Mouse (Mus musculus): ENCODE results near the gene Rbpj.

Rbpj gene

DNA sequence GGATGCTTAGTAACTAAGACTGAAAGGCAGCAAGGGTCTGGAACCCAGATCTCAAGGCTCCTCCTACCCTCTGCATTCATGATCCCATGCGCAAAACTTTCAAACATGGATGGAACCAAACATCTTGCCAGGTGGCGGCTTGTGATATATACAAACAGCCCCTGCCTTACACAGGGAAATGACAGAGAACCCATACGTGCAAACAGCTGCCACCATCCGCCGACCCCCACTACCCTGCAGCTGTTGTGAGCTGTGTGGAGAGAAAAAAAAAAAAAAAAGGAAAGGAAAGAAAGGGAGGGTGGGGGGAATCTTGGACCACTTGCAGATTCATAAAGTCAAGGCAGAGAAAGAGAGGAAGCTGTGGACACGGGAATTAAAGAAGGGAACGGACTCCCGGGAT lies 2.4 kb downstream of the Rbpj start:
- no peak for ATAC-seq (ENCODE audit: insufficient number of reproducible peaks, low FRiP score, low TSS enrichment)

DNA sequence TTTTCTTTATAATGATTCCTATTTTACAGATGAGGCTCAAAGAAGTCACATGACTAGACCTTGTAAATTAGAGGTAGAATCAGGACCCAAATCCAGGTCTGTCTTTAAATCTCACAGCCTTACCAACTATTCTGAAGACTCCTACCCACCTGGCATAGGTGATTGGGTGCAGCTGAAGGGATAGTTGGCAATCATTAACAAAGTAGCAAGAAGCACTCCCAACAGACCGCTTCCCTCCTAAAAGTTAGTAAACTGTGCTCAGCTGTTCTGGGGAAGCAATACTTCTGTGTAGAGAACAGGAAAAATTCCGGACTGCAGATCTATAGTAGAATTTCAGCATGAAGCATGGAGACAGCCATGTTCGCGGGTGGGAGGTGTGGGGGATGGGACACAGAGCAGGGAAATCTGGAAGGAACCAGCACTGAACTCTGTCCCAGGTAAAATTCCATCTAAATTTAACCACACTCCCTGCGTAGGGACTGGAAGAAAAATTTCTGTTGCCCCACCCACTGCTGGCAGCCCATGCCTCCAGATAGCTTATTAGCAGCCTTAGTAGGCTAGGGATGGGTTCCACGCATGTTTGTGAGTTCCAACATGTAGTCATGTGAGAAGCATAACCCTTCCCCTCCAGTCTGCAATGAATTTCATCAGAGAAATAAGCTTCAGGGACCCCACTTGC lies 3.3 kb downstream of the Rbpj start:
- no peak for ATAC-seq (ENCODE audit: insufficient number of reproducible peaks, low FRiP score, low TSS enrichment)

DNA sequence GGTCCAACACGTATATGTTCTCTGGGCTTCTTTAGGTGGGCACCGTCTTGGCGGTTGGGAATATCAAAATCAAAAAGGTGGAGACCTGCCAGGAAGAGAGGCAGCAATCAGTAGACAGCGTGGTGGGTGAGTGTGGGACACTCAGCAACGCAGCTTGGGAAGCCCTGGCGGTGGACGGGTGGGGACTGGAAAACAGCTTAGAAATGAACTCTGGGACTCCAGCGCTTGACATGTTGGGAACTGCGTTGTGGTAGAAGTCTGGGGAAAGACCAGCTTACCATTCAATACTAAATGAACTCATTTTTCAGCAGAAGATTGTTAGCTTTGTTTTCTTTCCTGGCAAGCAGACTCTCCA lies 3.8 kb downstream of the Rbpj start:
- no peak for ATAC-seq (ENCODE audit: insufficient number of reproducible peaks, low FRiP score, low TSS enrichment)

DNA sequence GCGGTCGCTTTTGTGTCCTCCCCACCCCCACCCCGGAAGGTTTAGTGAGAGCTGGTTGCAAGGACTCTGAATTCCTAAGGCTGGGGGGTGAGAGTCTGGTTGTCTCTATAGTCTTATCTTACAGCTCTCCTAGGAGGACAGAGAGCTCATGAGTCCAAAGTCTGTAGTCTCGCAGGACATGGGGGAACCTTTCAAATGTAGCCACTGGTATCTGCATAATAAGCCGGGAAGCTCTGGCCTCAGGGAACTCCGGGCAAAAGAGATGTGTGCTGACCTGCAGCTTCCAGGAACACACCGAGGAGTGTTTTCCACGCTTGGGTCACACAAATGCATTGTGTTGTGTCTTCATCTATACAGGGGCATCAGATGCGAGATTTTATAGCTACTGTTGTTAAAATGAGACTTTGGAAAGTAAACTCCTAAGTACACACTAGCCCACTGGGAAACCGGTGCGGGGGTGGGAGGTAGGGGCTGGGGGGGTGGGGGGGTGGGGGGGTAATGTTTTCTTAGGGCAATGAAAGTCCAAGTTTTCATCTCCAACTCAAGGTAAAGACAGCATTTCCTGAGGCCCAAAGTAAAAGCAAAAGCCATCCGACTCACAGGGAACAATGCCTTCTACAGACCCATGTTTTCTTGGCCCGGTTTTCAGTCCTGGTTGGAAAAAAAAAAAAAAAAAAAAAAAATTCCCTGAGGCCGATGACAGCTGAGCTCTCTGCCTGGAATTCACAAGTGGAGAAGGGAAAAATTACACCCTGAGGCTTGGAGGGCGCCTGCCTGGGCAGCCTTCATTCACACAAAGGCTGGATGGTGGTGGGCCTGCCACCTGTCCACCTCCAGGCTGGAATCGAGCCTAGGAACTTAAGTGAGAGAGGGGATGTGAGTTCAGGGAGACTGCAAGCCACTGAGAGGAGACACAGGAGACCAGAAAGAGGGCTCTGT lies 4.5 kb downstream of the Rbpj start:
- no peak for ATAC-seq (ENCODE audit: insufficient number of reproducible peaks, low FRiP score, low TSS enrichment)

DNA sequence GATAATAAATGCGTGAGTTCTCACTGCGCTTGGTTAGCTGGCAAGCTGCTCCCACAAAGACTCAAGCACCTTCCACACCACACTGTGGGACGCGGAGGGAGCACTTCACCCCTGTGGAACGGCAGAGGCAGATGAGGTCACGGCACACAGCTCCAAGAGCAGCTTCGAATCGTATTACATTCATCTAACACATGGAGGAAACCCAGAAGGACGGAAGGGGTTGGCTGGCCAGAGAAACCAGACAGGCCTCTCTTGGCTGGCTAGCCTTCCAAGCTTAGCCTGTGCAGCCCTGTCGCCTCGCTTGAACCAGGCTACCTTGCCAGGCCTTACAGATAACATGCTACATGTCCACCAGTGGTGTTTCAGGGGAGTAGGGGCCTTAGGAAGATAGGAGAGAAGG lies 6.5 kb downstream of the Rbpj start:
- ATAC-seq (ENCODE audit: insufficient number of reproducible peaks, low FRiP score, low TSS enrichment) = no peak

DNA sequence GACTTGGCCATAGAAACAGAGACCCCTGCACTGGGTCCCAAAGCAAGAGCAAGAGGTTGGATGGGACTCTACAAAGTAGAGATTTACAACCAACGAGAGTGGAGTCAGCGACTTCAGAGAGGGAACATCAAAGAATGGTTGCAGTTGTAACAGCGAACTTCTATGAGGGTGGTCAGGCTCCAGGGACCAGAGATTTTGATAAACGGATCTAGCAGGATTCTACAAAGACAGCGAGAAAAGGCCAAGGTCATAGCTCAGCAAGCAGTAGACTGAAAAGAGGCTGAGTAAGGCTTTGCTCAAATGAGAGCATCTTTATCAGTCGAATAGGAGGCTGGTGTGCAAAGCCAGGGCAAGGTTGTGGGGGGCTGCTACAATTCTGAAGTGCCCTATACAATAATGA lies 13.2 kb downstream of the Rbpj start:
- ATAC-seq (ENCODE audit: insufficient number of reproducible peaks, low FRiP score, low TSS enrichment) = no peak

DNA sequence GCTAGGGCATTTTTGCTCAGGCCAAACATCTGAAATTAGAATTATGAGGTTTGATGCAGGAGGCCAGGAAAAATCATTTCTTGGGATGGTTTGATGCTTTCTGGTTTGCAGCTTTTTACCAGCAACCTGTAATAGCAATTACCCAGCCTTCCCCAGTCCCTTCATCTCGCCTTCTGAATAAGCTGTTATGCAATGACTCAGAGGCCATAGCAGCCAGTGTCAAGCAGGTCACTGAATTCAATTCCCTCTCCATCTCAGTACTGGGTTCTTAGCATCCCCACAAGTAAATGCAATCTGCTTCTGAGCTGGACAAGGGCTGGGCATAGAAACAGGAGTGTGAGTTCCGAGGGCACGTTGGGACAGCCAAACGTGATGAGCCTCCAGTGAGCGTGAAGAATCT lies 13.9 kb downstream of the Rbpj start:
- no peak for ATAC-seq (ENCODE audit: insufficient number of reproducible peaks, low FRiP score, low TSS enrichment)

DNA sequence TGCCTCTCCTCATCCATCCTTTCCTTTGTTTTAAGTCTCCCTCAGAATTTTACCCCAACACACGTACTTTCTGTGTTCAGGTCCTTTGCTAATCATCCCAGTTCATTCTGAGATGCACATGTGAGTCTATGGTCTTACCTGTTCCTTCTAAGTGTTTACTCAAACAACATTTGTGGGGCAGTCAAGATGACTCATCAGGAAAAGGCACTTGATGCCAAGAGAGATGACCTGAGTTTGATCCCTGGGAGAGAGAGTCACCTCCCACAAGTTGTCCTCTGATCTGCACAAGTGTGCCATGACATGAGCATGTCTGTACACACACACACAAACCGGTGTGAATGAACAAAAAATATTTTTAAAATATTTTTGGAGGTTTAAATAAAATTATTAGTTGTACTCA lies 15.1 kb downstream of the Rbpj start:
- no peak for ATAC-seq (ENCODE audit: insufficient number of reproducible peaks, low FRiP score, low TSS enrichment)

DNA sequence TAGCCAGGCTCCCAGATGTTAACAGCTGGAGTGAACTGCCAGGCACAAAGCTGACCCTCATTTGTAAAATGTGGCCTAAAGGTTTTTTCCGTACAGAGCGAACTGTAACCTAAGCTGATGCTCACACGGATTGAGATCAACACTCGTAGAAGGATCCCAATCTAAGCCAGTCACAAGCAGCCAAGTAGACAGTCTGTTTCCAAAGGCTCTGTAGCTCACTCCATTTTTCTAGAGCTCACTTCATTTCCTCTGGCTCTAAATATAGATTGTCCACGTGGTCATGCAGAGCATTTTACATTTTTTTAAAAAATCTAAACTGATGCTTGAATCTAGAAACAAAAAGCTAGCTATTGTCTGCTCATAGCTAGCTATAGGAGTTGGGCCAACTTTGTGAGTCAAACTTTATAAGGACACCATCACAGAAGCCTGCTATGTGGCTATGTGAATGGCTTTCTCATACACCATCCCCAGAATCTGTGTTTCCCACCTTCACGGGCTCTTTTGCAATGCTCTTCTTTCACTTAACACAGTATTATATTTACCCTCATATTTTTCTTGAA lies 19.2 kb downstream of the Rbpj start:
- no peak for ATAC-seq (ENCODE audit: insufficient number of reproducible peaks, low FRiP score, low TSS enrichment)

DNA sequence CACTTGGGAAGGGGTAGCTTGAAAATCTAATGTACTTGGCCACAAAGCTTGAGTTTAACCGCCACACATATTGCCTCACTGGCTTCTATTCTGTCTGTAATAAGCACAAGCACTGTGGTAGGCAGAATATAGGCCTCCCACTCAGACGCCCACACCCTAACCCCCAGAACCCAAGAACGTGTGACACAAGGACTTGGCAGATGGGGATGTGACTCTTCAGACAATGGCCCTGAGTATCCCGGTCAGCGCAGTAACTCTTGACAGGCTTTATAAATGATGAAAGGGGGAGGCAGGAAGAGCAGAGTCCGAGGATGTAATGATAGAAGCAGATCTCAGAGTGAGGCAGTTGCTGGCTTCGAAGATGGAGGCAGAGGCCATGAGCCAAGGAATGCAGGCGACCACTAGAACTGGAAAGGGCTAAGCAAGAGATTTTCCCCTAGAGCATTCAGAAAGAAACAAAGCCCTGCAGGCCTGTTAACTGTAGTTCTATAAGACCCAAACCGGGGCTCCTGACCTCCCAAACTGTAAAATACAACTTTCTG lies 20.1 kb downstream of the Rbpj start:
- ATAC-seq (ENCODE audit: insufficient number of reproducible peaks, low FRiP score, low TSS enrichment) = no peak

DNA sequence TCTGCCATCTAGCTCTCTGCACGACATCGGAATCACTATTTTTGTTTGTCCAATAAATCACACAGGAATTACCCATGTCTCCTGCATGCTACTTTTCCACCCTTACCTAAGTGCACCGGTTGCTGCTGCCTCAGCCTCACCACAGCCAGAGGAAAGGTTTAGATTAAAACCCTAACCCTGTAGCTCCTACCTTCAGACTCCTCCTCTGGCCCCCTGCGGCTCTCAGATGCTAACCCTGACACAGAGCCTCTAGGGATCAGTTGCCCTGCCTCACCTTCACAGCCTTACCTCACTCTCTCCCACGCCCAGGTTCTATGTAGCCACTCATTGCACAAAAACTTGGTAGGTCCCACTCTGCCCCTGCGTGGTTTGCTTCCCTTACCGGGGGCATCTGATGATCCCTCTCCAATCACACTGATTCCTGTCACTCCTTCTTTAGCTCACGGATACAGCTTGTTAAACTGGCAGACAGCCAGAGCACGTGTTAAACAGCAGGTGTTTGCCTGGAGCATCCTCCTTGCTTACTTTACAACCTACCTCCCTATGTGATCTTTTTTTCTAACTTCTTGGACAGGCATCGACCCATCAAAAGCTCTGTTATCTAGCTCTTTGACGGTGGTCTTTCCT lies 21.1 kb downstream of the Rbpj start:
- no peak for ATAC-seq (ENCODE audit: insufficient number of reproducible peaks, low FRiP score, low TSS enrichment)

DNA sequence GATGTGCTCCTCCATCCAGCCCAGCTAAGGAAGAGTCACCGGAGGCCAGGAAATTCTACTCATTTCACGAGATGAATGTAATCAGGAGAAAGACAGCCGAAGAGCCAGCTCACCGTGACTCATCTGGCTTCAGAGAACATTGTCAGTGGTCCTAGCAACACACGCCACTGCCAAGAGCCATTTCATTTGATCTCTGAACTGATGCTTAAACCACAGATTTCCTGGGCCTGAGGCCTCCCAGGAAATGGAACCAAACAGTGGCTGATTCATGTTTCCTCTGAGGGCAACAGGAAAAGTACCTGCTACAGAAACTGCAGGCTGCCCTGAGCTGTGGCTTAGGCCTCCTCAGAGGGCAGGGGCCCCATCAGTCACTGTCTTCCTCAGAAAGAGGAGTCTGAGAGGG lies 24.7 kb downstream of the Rbpj start:
- no peak for ATAC-seq (ENCODE audit: insufficient number of reproducible peaks, low FRiP score, low TSS enrichment)

DNA sequence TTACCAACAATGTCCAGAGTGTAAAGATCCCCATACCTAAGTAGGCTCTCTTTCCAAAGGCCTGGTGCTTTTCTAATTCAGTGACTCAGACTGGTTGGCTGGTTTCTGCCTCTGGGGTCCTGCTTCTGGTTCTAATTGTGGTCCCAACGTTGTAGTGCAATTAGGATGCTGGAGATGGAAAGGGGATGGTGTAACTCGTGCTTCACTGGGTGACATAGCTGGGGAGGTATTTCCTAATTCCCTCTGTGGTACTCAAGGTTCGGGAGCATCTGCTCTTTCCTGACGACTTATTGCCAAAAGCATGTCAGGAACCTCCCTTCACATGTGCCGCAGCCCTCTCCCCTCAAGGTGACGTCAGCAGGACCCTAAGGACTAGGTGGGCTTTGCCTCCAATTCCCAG lies 27.8 kb downstream of the Rbpj start:
- ATAC-seq (ENCODE audit: insufficient number of reproducible peaks, low FRiP score, low TSS enrichment) = no peak

DNA sequence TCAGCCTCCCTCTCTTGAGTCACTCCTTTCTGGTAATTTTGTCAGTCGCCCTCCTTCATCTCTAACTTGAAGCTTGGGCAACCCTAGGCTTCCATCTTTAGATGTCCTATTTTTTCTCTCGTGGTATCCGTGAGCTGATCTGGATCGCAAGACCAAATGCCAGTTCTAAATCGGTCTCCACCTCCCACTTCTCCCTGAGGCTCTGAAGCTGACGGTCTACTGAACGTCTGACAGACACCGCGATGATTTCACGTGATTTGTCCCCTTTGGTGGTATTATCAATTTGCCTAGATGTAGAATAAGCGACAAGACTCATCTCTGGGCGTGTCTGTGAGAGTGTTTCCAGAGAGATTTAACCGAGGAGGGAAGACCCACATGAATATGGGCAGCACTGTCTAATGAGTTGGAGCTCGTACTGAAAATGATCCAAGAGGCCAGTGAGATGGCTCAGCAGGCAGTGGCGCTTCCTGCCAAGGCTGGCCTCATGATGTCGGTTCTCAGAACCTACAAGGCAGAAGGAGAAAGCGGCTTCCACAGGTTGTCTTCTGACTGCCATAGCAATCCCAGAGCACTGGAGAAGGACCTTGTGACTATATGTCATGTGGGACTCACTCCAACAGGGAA lies 28.7 kb downstream of the Rbpj start:
- ATAC-seq (ENCODE audit: insufficient number of reproducible peaks, low FRiP score, low TSS enrichment) = peak; percentile 81

DNA sequence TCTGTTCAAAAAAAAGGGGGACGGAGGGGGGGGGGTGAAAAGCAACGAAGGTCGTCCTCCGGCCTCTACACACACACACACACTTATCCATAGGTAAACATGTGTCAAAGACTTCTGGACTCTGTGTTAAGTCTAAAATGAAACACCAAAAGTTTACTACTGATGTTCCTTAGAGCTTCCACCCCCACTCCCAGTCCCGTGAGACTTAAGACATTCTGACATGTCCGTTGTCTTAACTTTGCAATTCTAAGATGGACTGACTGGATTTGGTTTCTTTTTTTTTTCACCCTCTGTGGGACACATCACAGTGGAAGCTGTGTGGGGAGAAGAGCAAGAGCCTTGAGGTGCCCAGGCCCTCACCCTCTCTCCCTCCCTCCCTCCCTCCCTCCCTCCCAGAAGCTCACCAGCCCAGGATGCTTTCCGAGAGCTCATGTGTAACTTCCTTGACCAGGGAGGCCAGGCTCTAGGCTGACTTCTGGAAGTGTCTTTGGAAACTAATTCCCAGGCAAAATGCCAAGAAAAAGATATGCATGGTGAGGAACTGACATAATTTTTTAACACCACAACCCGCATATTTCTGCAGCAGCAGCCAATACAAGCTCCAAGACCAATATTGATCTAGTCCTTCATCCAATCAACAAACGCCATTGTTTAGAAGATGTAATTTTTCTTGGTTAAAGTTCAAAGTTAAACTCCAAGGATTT lies 31.0 kb downstream of the Rbpj start:
- ATAC-seq (ENCODE audit: insufficient number of reproducible peaks, low FRiP score, low TSS enrichment) = no peak

DNA sequence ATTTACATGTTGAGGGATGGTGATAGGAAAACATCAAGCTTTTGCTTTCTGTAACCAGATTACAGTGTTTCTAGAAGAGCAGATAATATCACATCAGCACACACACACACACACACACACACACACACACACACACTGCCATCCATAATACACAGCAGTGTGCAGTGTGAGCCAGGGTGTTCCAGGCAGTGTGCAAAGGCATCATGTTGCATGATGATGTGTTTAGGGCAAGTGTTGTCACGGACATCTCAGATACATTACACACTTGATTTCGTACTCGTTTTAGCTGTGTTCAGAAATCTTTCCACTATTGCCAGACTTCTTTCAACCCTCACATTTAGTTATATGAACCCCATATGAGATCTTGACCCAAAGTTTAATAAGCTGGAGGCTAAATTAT lies 33.6 kb downstream of the Rbpj start:
- no peak for ATAC-seq (ENCODE audit: insufficient number of reproducible peaks, low FRiP score, low TSS enrichment)

DNA sequence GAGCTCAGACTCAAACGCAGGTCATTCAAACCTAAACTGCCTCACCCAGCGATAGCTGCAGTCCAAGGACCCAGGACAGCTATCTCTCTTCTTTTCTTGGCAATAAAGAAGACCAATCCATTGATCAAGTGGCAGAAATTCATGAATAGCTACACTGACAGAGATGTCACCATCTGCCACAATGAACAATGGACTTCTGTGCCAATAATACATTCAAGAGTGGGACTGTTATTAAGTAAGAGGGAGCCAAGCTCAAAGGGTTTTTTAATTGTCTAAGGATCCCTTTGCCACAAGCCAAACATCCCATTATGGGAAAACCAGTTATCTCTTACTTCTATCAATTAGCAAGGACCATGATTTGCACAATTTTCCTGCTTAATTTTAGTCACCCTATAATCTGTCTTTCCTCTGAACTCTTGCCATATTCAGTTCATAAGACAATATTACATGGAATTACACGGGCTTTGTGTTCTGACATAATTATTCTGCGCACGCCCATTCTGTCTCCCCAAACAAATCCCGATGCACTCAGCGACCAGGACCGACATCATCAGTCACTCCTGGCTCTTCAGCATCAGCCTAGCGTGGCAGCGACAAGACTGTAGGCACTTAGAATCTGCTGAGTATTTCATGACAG lies 34.7 kb downstream of the Rbpj start:
- no peak for ATAC-seq (ENCODE audit: insufficient number of reproducible peaks, low FRiP score, low TSS enrichment)

DNA sequence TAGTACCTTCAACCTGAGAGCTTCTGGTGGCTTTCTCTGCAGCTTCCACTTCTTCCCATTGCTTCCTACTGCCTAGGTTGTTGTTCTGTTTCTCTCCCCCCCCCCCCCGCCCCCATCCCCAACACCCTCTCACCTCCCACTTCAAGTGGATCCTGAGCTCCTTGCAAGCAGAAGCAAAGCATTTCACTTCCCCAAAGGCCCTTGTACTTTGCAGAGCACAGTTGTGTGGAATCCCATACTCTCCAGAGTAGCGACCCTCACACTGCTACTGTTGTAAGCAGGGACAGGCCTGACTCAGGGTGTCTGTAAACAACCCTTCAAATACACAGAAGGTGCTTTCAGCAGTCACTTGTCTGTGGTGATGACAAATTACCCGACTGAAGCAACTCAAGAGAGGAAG lies 37.3 kb downstream of the Rbpj start:
- no peak for ATAC-seq (ENCODE audit: insufficient number of reproducible peaks, low FRiP score, low TSS enrichment)

DNA sequence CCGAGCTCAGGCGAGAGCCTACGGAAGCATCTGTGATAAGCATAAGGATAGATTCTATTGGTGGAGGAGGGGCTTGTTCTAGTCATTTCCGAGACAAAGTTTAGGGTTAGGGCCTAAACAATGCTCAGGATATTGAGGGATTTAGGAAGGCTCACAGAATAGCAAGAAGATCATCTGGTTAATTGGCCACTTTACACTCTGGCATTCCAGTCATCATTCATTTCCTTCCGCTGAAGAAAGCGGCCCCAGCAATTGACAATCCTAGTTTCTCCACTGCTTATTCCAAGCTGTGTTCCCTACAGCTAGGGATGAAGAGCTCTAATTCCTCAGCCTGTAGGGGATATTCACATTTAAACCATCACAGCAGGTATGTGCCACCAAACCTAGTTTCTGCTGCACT lies 39.8 kb downstream of the Rbpj start:
- no peak for ATAC-seq (ENCODE audit: insufficient number of reproducible peaks, low FRiP score, low TSS enrichment)
